Mouse (Mus musculus) stomach, postnatal 0 days (tissue): ENCODE results near the gene Clcn2.

Experiments used
- CTCF ChIP-seq: IDR thresholded peaks from 2 replicates; pipeline ENCODE4 v1.5.1; 2016; ENCODE audit warnings: antibody characterized with exemption, low read depth, mild to moderate bottlenecking, moderate library complexity
- EP300 ChIP-seq: optimal IDR thresholded peaks from 2 replicates; pipeline ENCODE3; 2016; ENCODE audit warnings: antibody characterized with exemption

- TF ChIP-seq CTCF (no peak), EP300 (no peak)
These were observed 47.3 kb downstream of the Clcn2 start for GRCm38 (mm10) chr16:20670291-20670690.
